Mouse (Mus musculus) forebrain, embryonic 16.5 days (tissue): Measurements from ENCODE around the gene Sfi1. TPM values are rescaled to one million over a fixed set of nuclear protein-coding genes. Genes with fewer than 3 reads are reported as not detected.
"Not testable (repeated sequence)": the region's sequence is repeated elsewhere in the genome, so short reads cannot be mapped to it uniquely, and the experiment has no call there.

Experiments used
- ATAC-seq: fragments of 200-750 bp; cut with Nextera tagmentation; 2 replicates; pipeline ENCODE4 v1.8.0; 2017; ENCODE audit warnings: mild to moderate bottlenecking, moderate library complexity
- H3K27ac ChIP-seq: fragments of 300-500 bp; sonication (generic); 2 replicates; pipeline ENCODE4 v1.5.1; 2014; ENCODE audit warnings: low read length, control low read depth
- H3K27me3 ChIP-seq: fragments of 300-500 bp; sonication (generic); replicated peaks from 2 replicates; pipeline ENCODE4 v1.6.1; 2014; ENCODE audit warnings: low read length; ENCODE audit not compliant: control insufficient read depth, insufficient read depth
- H3K36me3 ChIP-seq: fragments of 300-500 bp; sonication (generic); 2 replicates; pipeline ENCODE4 v1.6.1; 2014; ENCODE audit not compliant: control insufficient read depth, insufficient read depth
- H3K4me1 ChIP-seq: fragments of 300-500 bp; sonication (generic); replicated peaks from 2 replicates; pipeline ENCODE4 v1.6.1; 2014; ENCODE audit warnings: low read length; ENCODE audit not compliant: control insufficient read depth, insufficient read depth
- H3K4me2 ChIP-seq: fragments of 300-500 bp; sonication (generic); 2 replicates; pipeline ENCODE4 v1.6.1; 2014; ENCODE audit warnings: mild to moderate bottlenecking, low read length, control low read depth
- H3K4me3 ChIP-seq: fragments of 300-500 bp; sonication (generic); replicated peaks from 2 replicates; pipeline ENCODE4 v1.5.1; 2014; ENCODE audit warnings: mild to moderate bottlenecking, low read length, control low read depth
- H3K9ac ChIP-seq: fragments of 300-500 bp; sonication (generic); replicated peaks from 2 replicates; pipeline ENCODE4 v1.6.1; 2014; ENCODE audit warnings: low read depth, low read length, control low read depth
- H3K9me3 ChIP-seq: fragments of 300-500 bp; sonication (generic); 2 replicates; pipeline ENCODE4 v1.6.1; 2016; ENCODE audit warnings: low read length; ENCODE audit not compliant: control insufficient read depth
- WGBS: fragments of 180-500 bp; shearing (Covaris S2); extraction: QIAGEN DNeasy Blood & Tissue Kit; methylation state at CpG from one replicate; pipeline ENCODE4 v1.1.7; 2014; 5-methylcytosine and 5-hydroxymethylcytosine counted together
- polyA plus RNA-seq: library from polyadenylated mRNA; unstranded; fragments of >200 nt; fragmentation: Nextera tagmentation; extraction: Ambion mirVana; gene quantifications from 2 replicates; pipeline ENCODE4 v1.2.1, GENCODE M21; 2015

The Sfi1 gene
- polyA plus RNA-seq, 1 experiment from 2014 or later: 23.9 TPM

DNA sequence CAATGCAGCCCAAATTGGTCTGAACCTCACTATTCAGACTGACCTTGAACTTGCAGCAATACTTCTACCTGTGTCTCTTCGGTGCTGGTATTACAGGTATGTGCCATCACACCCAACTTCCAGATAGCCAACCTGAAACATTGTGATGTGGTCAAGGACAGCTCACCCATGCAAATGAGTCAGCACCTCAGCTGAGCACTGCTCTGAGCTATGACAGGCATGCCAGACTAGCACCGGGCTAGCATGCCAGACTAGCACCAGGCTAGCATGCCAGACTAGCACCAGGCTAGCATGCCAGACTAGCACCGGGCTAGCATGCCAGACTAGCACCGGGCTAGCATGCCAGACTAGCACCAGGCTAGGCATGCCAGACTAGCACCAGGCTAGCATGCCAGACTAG lies 41.9 kb downstream of the Sfi1 start:
- H3K4me2 ChIP-seq, H3K36me3 ChIP-seq, H3K9ac ChIP-seq, H3K4me3 ChIP-seq, H3K27ac ChIP-seq, ATAC-seq, H3K27me3 ChIP-seq, H3K4me1 ChIP-seq: not testable (repeated sequence)
- H3K9me3 ChIP-seq: peaks cover 12% of the 10 kb centered on the region
- 86% methylated on average over 4 of the region's 4 CpGs for WGBS

DNA sequence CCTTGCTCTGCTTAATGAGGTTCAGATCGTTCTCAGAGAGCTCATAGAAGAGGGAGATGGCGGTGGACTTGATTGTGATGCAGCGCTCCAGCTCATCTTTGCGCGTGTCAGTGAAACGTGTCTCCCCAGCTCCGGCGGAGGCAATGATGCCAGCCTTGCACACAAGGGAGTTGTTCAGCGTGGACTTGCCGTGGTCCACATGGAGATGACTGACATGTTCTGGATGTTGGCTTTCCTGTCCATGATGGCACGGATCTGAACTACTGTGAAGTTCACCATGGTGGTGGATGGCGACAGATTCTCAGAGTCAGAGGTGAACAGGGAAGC lies 42.6 kb downstream of the Sfi1 start:
- not testable (repeated sequence) for H3K27ac ChIP-seq, H3K4me1 ChIP-seq, ATAC-seq, H3K4me2 ChIP-seq, H3K27me3 ChIP-seq, H3K4me3 ChIP-seq, H3K36me3 ChIP-seq, H3K9ac ChIP-seq
- H3K9me3 ChIP-seq: peaks cover 12% of the 10 kb centered on the region
- WGBS: 96% methylated on average over 12 of the region's 12 CpGs

DNA sequence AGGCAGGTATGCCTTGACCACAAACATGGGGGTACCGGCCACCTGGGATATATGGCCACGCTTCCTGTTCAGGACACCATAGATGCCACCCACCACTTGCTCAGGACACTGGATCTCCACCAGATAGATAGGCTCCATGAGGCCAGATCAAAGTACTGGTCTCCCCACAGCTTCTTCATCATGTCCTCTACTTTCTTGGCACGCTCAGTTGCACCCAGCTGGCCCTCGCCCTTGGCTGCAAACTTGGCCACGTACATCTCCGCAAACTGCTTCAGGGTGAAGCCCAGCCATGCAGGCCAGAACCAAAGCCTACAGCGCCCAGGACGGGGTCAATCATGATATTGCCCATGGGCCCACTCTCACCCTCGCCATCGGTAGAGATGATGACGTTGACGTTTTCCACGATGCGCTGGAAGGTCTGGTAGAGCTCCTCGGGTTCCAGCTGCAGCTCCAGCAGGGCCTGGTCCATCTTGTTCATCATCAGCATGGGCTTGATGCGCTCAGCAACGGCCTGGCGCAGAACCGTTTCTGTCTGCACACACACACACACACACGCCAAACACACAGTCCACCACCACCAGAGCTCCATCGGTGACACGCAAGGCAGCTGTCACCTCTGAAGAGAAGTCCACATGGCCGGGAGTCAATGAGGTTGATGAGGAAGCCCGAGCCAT lies 43.1 kb downstream of the Sfi1 start:
- H3K27me3 ChIP-seq, H3K4me1 ChIP-seq, H3K27ac ChIP-seq, ATAC-seq, H3K4me2 ChIP-seq, H3K36me3 ChIP-seq, H3K9ac ChIP-seq, H3K4me3 ChIP-seq: not testable (repeated sequence)
- WGBS: 96% methylated on average over 24 of the region's 24 CpGs
- peaks cover 12% of the 10 kb centered on the region for H3K9me3 ChIP-seq

DNA sequence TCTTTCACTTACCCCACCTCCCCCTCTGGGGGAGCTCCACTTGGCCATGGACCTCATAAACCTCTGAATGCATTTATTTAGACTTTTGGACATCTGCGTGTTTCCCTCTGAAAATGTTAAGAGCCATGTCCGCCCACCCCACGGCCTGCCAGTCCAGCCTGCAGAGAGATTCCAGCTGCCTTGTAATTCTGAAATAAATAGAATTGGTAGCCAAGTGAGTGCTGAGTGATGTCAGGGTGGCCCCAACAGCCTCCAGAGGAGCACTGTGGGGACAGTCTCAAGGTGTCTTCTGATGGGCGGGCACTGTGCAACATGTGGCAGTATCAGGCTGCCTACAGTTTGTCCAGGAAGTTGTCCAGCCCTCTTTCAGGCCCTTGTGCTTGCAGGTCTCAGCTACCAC lies 43.8 kb downstream of the Sfi1 start:
- not testable (repeated sequence) for H3K4me1 ChIP-seq, H3K36me3 ChIP-seq, H3K27me3 ChIP-seq, ATAC-seq, H3K9ac ChIP-seq, H3K27ac ChIP-seq, H3K4me2 ChIP-seq, H3K4me3 ChIP-seq
- 94% methylated on average over 4 of the region's 4 CpGs for WGBS
- peaks cover 12% of the 10 kb centered on the region for H3K9me3 ChIP-seq

DNA sequence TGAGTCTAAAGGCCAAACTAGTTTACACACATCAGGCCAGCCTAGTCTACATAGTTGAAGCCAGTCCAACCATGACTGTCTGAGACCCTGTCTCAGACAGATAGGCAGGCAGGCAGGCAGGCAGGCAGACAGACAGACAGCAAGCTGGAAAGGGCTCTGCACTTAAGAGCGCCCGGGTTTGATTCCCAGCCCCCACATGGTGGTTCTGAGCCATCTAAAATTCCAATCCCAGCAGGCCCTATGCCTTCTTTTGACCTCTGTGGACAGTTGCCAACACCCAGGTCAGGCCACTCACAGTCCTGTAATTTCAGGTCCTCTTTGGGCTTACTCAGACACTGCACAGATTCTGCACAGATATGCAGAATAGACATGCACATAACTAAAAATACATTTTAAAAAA lies 46.5 kb downstream of the Sfi1 start:
- H3K4me2 ChIP-seq, H3K9me3 ChIP-seq, H3K27me3 ChIP-seq, ATAC-seq, H3K9ac ChIP-seq, H3K27ac ChIP-seq, H3K4me3 ChIP-seq, H3K36me3 ChIP-seq, H3K4me1 ChIP-seq: not testable (repeated sequence)
- WGBS: 90% methylated on average over 2 of the region's 2 CpGs

DNA sequence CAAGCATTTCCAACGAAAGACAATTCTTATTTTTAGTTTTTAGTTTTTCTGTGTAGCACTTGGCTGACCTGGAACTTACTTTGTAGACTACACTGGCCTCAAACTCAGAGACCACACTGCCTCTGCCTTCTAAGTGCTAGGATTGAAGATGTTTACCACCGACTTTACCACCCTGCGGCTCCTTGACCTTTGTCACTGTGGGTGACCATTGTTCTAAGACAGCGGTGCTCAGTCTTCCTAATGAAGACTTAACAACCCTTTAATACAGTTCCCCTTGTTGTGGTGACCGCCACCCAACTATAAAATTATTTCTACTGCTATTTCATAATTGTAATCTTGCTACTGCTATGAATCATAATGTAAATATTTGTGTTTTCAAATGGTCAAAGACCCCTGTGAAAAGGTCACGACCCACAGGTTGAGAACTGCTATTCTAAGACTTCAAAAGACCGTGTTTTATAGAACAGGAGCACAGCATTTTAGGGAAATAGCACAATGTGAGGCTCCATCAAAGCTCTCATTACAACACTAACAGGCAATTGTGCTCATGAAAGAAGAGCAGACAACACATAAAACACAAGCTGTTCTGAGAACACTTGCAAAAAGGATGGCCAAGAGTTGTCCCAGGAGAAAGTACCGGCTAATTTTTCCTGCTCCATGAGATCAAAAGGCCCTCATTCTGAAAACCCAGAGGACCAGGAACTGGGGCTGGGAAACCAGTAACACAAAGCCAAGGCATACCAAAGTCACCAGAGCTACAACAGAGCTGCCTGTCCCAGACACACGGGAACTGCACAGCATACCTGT lies 47.7 kb downstream of the Sfi1 start:
- 77% methylated on average over 7 of the region's 9 CpGs for WGBS
- H3K27ac ChIP-seq, H3K4me2 ChIP-seq, H3K4me1 ChIP-seq, H3K36me3 ChIP-seq, H3K9me3 ChIP-seq, H3K9ac ChIP-seq, ATAC-seq, H3K4me3 ChIP-seq, H3K27me3 ChIP-seq: not testable (repeated sequence)

DNA sequence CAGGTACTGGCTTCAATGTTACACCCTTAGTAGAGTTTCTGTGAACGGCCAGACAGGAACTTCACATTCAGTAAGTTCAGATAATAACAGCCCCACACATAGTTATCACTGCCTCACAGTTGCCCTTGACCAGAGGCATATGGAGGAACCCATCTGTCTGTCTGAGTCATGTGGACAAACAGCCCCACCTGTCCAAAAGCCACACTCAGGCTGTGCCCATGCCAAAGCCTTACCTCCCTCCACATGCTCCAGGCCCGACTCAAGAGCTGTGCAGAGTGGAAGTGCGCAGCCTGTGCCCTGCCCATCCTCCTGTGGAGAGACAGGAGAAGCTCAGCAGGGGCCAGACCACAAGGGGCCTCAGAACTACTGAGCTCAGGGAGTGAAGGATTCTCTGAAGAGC lies 49.3 kb downstream of the Sfi1 start:
- H3K4me3 ChIP-seq, H3K9me3 ChIP-seq: not testable (repeated sequence)
- WGBS: 87% methylated on average over 3 of the region's 3 CpGs

DNA sequence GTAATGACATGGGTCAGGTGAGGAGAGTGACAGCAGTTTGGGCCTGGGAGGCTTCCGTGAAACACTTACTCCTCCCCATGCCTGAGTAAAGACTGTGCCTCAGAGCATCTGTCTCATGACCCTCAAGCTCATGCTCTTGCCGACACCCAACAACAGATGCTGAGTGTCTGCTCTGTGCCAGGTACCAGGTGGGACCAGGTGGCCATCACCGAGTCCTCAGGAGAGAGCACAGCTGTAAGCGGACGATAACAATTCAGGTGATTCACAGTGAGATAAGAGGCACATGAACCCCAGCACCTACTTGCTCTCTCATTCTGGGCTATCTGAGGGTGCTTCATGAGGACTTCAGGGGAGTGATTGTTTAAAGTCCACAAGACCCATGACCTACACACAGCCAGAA lies 50.9 kb downstream of the Sfi1 start:
- ATAC-seq: peak; percentile 45
- not testable (repeated sequence) for H3K4me3 ChIP-seq, H3K9me3 ChIP-seq, H3K9ac ChIP-seq, H3K27me3 ChIP-seq, H3K27ac ChIP-seq, H3K4me2 ChIP-seq, H3K36me3 ChIP-seq, H3K4me1 ChIP-seq
- WGBS: 92% methylated on average over 4 of the region's 5 CpGs

More for the DNA sequence above, 49.3 kb downstream of the Sfi1 start:
- H3K9ac ChIP-seq, H3K4me1 ChIP-seq, H3K36me3 ChIP-seq, H3K4me2 ChIP-seq, H3K27ac ChIP-seq, ATAC-seq, H3K27me3 ChIP-seq: not testable (repeated sequence)

DNA sequence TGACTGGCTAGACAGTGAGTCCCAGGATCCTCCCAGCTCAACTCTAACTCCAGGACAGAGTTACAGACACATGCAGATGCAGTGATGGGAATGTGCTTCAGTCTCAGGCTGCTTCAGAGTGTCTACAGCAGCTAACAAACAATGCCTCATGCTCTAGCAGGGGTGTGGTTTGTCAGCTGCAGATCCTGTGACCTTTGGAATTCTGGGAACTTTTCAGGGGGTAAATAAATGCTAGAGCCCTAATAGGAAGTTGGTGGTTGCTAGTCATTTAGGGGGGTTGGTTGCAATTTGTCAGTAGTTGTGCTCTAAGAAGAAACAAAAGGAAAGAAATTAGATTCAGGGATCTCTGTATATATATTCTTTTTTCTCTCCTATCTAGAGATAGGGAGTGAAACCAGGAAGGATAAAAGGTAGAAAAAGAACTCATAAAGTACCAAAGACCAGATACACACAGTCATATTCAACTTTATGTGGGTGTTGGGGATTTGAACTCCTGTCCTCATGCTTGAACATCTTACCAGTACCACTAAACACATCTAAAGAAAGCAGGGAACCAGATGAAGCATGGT lies 52.2 kb downstream of the Sfi1 start:
- H3K4me1 ChIP-seq, H3K36me3 ChIP-seq, H3K27me3 ChIP-seq, H3K9me3 ChIP-seq, ATAC-seq, H3K4me3 ChIP-seq, H3K9ac ChIP-seq, H3K27ac ChIP-seq, H3K4me2 ChIP-seq: not testable (repeated sequence)
